Mouse (Mus musculus) 3134 (cell line): ENCODE measurements around the gene Frat2.

Experiments
- DNase-seq: peaks from one replicate; pipeline ENCODE4 v3.0.0-alpha.2; 2011; ENCODE audit warnings: low spot score; ENCODE audit not compliant: insufficient read length; ENCODE audit errors: extremely low read depth

Gene Frat2

DNA sequence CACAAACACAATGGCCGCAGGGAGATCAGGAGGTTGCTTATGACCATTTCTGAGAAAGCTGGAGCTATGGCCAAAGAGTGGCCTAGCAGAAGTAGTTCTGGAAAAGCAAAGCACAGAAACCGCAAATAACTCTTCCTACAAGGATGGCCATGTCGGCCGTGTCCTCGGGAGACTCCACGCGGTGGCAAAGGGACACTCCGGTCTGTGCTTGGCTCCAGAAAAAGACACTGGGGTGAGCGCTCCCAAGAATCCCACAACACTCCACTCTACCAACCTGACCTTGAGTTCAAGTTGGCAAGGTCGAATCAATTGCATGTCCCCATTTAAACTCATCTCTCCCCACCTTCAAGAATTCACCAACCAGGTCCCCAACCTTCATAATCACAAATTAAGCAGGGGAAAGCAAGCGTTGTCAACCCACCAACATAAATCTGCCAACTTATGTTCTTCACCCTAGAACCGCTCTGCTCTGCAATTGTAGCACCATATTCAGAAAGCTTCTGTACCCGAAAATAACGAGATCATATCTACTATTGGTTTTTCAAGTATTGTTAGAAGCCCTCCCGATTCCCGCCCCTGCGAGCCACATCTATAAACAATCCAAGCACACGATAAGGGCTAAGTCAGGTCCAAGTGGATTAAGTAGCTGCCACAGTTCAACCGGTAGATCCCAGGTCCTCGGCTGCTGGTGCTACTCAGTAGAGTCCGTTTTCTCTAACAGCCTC is 1.4 kb downstream of the Frat2 start:
- DNase-seq = no peak

GRCm38 (mm10) chr19:41844345-41844744 is 3.6 kb downstream of the Frat2 start:
- no peak for DNase-seq

DNA sequence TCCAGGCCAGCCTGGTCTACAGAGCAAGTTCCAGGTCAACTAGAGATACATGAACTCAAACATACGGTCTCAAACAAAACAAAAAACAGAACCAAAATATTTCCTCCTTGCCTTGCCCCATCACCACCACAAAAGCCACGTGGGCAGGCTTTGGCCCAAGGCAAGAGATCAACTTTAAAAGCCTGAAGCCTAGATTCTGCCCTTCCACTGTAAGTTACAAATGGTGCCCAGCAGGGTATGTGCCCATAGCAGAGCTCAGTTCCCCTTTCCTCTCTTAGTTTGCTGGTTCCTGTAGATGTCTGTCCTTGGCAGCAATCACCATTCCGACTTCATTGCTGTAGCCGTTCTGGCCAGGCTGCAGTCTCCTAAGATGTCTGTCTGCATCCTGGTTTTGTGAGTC is 5.2 kb downstream of the Frat2 start:
- DNase-seq = no peak

DNA sequence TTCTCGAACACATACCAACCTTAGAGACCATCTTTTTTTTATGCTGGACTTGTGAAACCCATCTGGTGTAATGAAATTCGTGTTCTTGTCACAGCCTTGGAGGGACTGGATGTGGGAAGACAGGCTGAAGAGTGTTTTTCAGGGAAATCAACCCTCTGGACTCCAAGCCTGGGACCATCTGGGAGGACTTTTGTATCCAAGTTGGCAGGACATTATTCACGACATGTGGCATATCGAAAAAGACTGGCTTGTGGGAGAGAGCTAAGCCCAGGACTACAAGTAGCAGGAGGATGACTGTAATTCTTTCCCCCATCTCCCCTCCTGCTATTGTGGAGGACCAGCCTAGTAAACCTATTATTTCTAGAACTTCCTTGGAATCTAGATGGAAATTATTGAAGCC is 5.7 kb downstream of the Frat2 start:
- no peak for DNase-seq

- DNase-seq = no peak
These were observed 6.7 kb downstream of the Frat2 start for GRCm38 (mm10) chr19:41841105-41841750.

- no peak for DNase-seq
These were observed 8.2 kb downstream of the Frat2 start for GRCm38 (mm10) chr19:41839685-41840084.

GRCm38 (mm10) chr19:41838808-41839207 is 9.1 kb downstream of the Frat2 start:
- DNase-seq = no peak

GRCm38 (mm10) chr19:41837917-41838261 is 10.0 kb downstream of the Frat2 start:
- no peak for DNase-seq

DNA sequence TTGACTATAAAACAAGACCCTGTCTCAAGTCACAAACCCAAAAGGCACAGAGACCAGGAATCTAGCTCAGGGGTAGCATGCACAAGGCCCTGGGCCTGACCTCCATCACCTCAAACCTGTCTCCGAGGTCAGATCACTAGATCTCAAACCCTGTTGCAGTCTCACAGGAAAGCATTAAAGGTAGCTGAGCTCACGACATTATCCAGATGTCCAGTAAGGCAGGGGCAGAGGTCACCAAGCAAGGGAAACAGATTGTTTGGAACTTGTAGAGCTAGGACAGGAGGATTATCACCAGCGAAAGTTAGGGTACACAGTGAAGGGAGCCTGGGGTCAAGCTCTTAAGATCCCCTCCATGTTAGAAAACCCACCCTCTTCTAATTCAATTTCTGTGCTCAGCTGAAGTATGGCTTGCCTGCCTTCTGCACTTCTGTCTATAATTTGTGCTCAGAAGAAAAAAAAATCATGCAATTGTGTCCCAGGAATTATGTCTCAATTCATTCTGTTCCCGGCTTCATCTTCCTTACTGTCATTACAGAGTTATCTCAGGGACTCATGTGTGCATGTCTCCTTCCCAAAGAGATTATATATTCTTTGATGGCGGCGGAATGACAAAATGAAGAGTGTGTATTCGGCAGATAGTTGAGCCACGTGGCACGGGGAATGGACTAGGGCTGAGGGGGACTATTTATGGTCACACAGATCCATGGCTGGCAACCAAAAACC is 10.6 kb downstream of the Frat2 start:
- no peak for DNase-seq

GRCm38 (mm10) chr19:41836719-41837118 is 11.2 kb downstream of the Frat2 start:
- DNase-seq = no peak

GRCm38 (mm10) chr19:41835816-41836215 is 12.1 kb downstream of the Frat2 start:
- DNase-seq = no peak

GRCm38 (mm10) chr19:41835407-41835806 is 12.5 kb downstream of the Frat2 start:
- no peak for DNase-seq

DNA sequence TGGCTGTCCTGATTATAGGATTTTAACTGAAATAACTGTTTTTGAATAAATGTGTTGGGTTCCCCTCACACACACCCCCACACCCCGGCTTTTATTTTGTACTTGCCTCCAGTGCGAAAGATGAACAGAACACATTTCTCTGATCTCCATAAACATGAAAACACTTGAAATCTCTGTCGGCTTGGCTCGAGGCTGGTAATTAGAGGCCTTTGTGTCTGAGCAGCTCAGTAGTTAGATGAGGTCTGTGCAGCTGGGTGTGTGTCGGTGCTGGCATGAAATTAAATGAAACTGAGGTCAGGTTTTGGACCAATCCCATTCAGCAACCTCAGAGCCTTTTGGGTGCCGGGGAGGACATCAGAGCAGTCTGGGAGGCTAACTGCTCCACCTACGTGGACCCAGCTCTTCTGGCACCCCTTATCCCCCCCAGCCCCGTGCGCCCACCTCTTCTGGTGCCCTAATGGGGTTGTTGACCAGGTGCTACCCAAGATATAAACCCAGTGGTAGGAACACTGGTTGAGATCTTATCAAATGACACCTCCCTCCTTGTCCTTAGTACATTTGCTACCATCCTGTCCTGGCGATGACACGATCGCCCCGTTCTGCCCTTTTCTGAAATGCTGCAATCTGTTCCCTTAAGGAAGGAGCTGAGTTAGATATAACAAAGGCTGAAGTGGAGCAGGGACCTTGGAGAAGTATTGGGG is 15.3 kb downstream of the Frat2 start:
- DNase-seq = no peak

- no peak for DNase-seq
These were observed 16.1 kb downstream of the Frat2 start for GRCm38 (mm10) chr19:41831718-41832391.

GRCm38 (mm10) chr19:41831101-41831570 is 16.8 kb downstream of the Frat2 start:
- no peak for DNase-seq

DNA sequence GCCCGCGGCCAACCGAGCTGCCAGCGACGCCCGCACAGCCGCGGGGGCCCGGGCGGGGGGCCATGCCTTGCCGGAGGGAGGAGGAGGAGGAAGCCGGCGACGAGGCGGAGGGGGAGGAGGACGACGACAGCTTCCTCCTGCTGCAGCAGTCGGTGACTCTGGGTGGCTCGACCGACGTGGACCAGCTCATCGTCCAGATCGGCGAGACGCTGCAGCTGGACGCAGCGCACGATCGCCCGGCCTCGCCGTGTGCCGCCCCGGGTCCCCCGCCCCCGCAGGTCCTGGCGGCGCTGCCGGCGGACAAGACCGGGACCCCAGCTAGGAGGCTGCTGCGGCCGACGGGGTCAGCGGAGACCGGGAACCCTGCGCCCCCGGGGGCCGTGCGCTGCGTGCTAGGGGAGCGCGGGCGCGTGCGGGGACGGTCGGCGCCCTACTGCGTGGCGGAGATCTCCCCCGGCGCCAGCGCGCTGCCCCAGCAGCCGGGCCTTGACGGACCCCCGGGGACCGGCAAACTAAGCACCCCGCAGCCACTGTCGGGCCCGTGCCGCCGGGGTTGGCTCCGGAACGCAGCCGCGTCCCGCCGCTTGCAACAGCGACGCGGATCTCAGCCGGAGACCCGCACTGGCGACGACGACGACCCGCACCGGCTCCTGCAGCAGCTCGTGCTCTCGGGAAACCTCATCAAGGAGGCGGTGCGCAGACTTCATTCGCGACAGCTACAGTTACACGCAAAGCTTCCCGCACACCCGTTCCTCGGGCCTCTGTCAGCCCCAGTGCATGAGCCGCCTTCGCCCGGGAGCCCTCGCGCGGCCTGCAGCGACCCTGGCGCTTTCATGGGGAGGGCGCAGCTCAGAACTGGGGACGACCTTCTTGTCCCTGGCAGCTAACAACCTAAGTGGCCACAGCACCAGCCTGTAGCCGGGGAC is 17.6 kb downstream of the Frat2 start:
- DNase-seq = peak; percentile 30

GRCm38 (mm10) chr19:41829381-41830105 is 18.4 kb downstream of the Frat2 start, which contains the start of gene Frat1:
Frat1 (plus strand) TSS chr19:41829970.
- DNase-seq = peak; percentile 87

DNA sequence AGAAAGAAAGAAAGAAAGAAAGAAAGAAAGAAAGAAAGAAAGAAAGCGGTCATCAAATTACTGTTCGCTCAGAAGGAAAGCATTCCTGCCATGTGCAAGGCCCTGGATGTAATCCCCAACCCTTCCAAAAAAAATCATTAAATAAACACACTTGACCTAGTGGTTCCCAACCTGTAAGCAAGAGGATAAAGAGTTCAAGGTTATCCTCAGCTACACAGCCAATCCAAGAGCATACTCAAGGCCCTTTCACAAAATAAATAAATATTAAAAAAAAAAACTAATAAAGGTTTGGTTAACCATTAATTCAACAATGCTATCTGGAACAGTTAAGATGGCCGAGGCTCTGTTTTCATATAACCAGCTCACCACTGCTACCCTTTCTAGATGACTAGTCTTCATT is 19.0 kb downstream of the Frat2 start:
- DNase-seq = no peak

DNA sequence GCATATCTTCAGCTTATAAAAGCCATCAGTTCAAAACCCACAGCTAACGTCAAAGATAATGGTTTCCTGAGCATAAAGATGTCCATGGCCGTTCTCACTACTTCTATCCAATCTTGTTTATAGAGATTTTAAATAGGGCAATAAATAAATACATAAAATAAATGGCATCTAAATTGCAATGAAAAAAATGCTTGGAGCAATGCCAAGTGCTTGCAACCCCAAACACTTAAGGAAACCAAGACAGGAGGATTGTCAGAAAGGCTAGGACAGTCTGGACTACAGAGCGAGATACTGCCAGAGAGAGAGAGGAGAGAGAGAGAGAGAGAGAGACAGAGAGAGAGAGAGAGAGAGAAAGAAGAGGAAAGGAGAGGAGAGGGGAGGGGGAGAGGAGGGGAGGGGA is 21.4 kb downstream of the Frat2 start:
- no peak for DNase-seq
